In genomic region chr7:80373850-80374249, GRCm38 (mm10) we compare ENCODE assay signal across 16 mouse cellular contexts. TPM values are rescaled to one million over a fixed set of nuclear protein-coding genes. Genes with fewer than 3 reads are reported as not detected.
DNase-seq lines count a peak whose midpoint lies in the region; ATAC-seq and TF ChIP-seq lines count a peak whose summit lies in the region.
"Had no signal": no experiment of that assay in that cellular context is flagged by ENCODE, and none has a peak within 500 bp of the region (broad histone marks: within the 10 kb centered on the region; RNA-seq: fewer than 3 reads in every experiment).

No protein-coding gene starts in this region.

- no peak for ATAC-seq in limb, embryonic 15.5 days (ENCODE audit: insufficient number of reproducible peaks, low FRiP score, low TSS enrichment, low read depth)
- ATAC-seq in erythroblast, adult 5-6 weeks (replicated peaks; ENCODE audit: low FRiP score, poor library complexity, severe bottlenecking) = no peak
- ATAC-seq: forebrain, embryonic 16.5 days had no signal

- H3K36me3 ChIP-seq in limb, embryonic 15.5 days = peaks cover 5% of the 10 kb centered on the region; the same call in 1 of the 2 replicates
- peaks cover 4% of the 10 kb centered on the region; the same call in 1 of the 2 replicates for H3K36me3 ChIP-seq in limb, embryonic 10.5 days
- peaks cover 7 to 23% of the 10 kb centered on the region in 2 experiments for H3K36me3 ChIP-seq in CH12.LX (replicated peaks in 1 of 2; ENCODE audit: control insufficient read depth in 1 of 2, insufficient read depth in 1 of 2, low read length in 1 of 2)
- no peaks in the 10 kb centered on the region for H3K36me3 ChIP-seq in small intestine, adult 2 months (ENCODE audit: control insufficient read depth, insufficient read depth, low read length)
- H3K36me3 ChIP-seq in embryonic facial prominence, embryonic 10.5 days (replicated peaks) = peaks cover 8% of the 10 kb centered on the region

- H3K9ac ChIP-seq in limb, embryonic 15.5 days = peak overlapping the region; percentile 1; the same call in 1 of the 2 replicates
- no peak overlapping the region for H3K9ac ChIP-seq in CH12.LX (ENCODE audit: insufficient read depth, low read depth)
- H3K9ac ChIP-seq: hindbrain, embryonic 14.5 days; liver, embryonic 13.5 days had no signal

- peak; percentile 39; the same call in 1 of the 2 replicates for TF ChIP-seq POLR2A in CH12.LX (IDR thresholded peaks at IDR 0.05; ENCODE audit: low read depth, low read length)
- no peak for TF ChIP-seq POLR2A in small intestine, adult 2 months (IDR thresholded peaks at IDR 0.05; ENCODE audit: low read depth, low read length)

- no peak overlapping the region for H3K4me2 ChIP-seq in limb, embryonic 15.5 days
- H3K4me2 ChIP-seq in CH12.LX (ENCODE audit: insufficient read depth, low read depth, poor library complexity, severe bottlenecking) = peak overlapping the region; percentile 7
- H3K4me2 ChIP-seq: hindbrain, embryonic 14.5 days; liver, embryonic 13.5 days; midbrain, embryonic 11.5 days had no signal

- peaks cover 6% of the 10 kb centered on the region for H3K79me2 ChIP-seq in CH12.LX (replicated peaks; ENCODE audit: control insufficient read depth, extremely low read depth, insufficient read depth, poor library complexity, severe bottlenecking)

- dilution Hi-C loops in CH12.LX (cut with MboI; ENCODE audit: extremely low pct_ligation_motif_present, extremely low pct_unique_long_range_greater_than_20kb, low sequenced_read_pairs) = no loop called here

- no peak for TF ChIP-seq CTCF in CH12.LX (conservative IDR thresholded peaks at IDR 0.05 in 1 of 2, IDR thresholded peaks at IDR 0.05 in 1 of 2; ENCODE audit: low read depth in 2 of 2, low read length in 2 of 2)
- no peak for TF ChIP-seq CTCF in small intestine, adult 2 months (IDR thresholded peaks at IDR 0.05; ENCODE audit: extremely low read depth, insufficient read length, insufficient replicate concordance, low read depth, low read length)

- in situ Hi-C loops in CH12.LX (cut with MboI; ENCODE audit: low pct_ligation_motif_present, low pct_unique_long_range_greater_than_20kb, low sequenced_read_pairs) = loop anchor here (10.0 kb wide), 1 partner anchor 229 kb away; no protein-coding TSS in a partner anchor

- H3K27ac ChIP-seq in limb, embryonic 15.5 days = no peak overlapping the region
- H3K27ac ChIP-seq in limb, embryonic 10.5 days = no peak overlapping the region
- H3K27ac ChIP-seq in CH12.LX (ENCODE audit: insufficient read depth, low read depth) = peak overlapping the region; percentile 73
- H3K27ac ChIP-seq in small intestine, adult 2 months (ENCODE audit: insufficient read depth, low read depth, low read length) = 0 out of 2 replicates have a peak overlapping the region, but pooled peaks have one; percentile 14
- no peak overlapping the region for H3K27ac ChIP-seq in embryonic facial prominence, embryonic 10.5 days (replicated peaks)
- H3K27ac ChIP-seq: hindbrain, embryonic 14.5 days; liver, embryonic 13.5 days had no signal

- peaks cover 16% of the 10 kb centered on the region for H3K4me1 ChIP-seq in limb, embryonic 15.5 days
- peaks cover 20% of the 10 kb centered on the region for H3K4me1 ChIP-seq in limb, embryonic 10.5 days
- peaks cover 21 to 74% of the 10 kb centered on the region in 2 experiments for H3K4me1 ChIP-seq in CH12.LX (ENCODE audit: control insufficient read depth in 1 of 2, insufficient read depth in 2 of 2)
- H3K4me1 ChIP-seq in small intestine, adult 2 months (ENCODE audit: control insufficient read depth, insufficient read depth, insufficient read length, low read length) = peaks cover 3% of the 10 kb centered on the region; the same call in 1 of the 2 replicates
- H3K4me1 ChIP-seq in embryonic facial prominence, embryonic 10.5 days = peaks cover 25% of the 10 kb centered on the region

- DNase-seq in limb, embryonic 10.5 days (ENCODE audit: low spot score) = no peak
- peak; percentile 81 for DNase-seq in A20 (ENCODE audit: low read depth, low spot score)
- peak; percentile 63 for DNase-seq in CH12.LX (ENCODE audit: extremely low read depth)
- DNase-seq in embryonic facial prominence, embryonic 10.5 days (ENCODE audit: low spot score) = no peak
- DNase-seq: adrenal gland, adult 8-10 months; gastrocnemius, postnatal 14 days; kidney, adult 11 months; liver, embryonic 13.5 days; lung, postnatal 14 days had no signal

- WGBS in limb, embryonic 15.5 days = 68% methylated on average over 12 of the region's 12 CpGs
- 83% methylated on average over 12 of the region's 12 CpGs for WGBS in limb, embryonic 10.5 days
- WGBS in small intestine, adult 2 months = 83% methylated on average over 12 of the region's 12 CpGs
- WGBS in embryonic facial prominence, embryonic 10.5 days = 86% methylated on average over 12 of the region's 12 CpGs

- no peak overlapping the region for H3K4me3 ChIP-seq in limb, embryonic 15.5 days
- no peak overlapping the region for H3K4me3 ChIP-seq in limb, embryonic 10.5 days
- no peak overlapping the region for H3K4me3 ChIP-seq in CH12.LX (replicated peaks in 1 of 3; ENCODE audit: low read depth in 2 of 3, low read length in 2 of 3, poor library complexity in 1 of 3)
- H3K4me3 ChIP-seq in small intestine, adult 2 months (ENCODE audit: low read depth, low read length) = no peak overlapping the region
- no peak overlapping the region for H3K4me3 ChIP-seq in embryonic facial prominence, embryonic 10.5 days
- H3K4me3 ChIP-seq: liver, embryonic 13.5 days; myocyte had no signal

- no peaks in the 10 kb centered on the region for H3K9me3 ChIP-seq in limb, embryonic 15.5 days
- no peaks in the 10 kb centered on the region for H3K9me3 ChIP-seq in limb, embryonic 10.5 days (replicated peaks)
- no peaks in the 10 kb centered on the region for H3K9me3 ChIP-seq in CH12.LX (replicated peaks; ENCODE audit: low read length)
- H3K9me3 ChIP-seq in embryonic facial prominence, embryonic 10.5 days = no peaks in the 10 kb centered on the region
- H3K9me3 ChIP-seq: liver, embryonic 13.5 days had no signal

- H3K27me3 ChIP-seq in limb, embryonic 15.5 days = no peaks in the 10 kb centered on the region
- no peaks in the 10 kb centered on the region for H3K27me3 ChIP-seq in limb, embryonic 10.5 days (ENCODE audit: low read depth, poor library complexity, severe bottlenecking)
- no peaks in the 10 kb centered on the region for H3K27me3 ChIP-seq in CH12.LX (replicated peaks)
- H3K27me3 ChIP-seq in small intestine, adult 2 months (ENCODE audit: control insufficient read depth, insufficient read depth, low read length) = no peaks in the 10 kb centered on the region
- peaks cover 12% of the 10 kb centered on the region; the same call in 1 of the 2 replicates for H3K27me3 ChIP-seq in embryonic facial prominence, embryonic 10.5 days (replicated peaks; ENCODE audit: low read depth, poor library complexity, severe bottlenecking)

- no peak for TF ChIP-seq RAD21 in CH12.LX (IDR thresholded peaks at IDR 0.05; ENCODE audit: low read depth, low read length)

- 0 out of 2 replicates have a peak, but pooled peaks have one; percentile 25 for TF ChIP-seq EP300 in CH12.LX (IDR thresholded peaks at IDR 0.05; ENCODE audit: low read length)

RNA-seq across cellular contexts. Expression of gene Man2a2, which starts 2.7 kb away (rescaled TPM):
- polyA plus RNA-seq in limb, embryonic 15.5 days (2015; fragmentation: Nextera tagmentation; extraction: Ambion mirVana) = 15.7 and 17.6 TPM in 2 replicates
- polyA plus RNA-seq in limb, embryonic 10.5 days (2016; fragmentation: Nextera tagmentation; extraction: Ambion mirVana) = 19.7 and 23.1 TPM in 2 replicates
- total RNA-seq in CH12.LX (2012; rRNA removed) (46.3 and 48.3 TPM in 2 replicates), CH12.LX (2014; rRNA removed) (12.5 and 14.3 TPM in 2 replicates)
- 33.6 and 44.3 TPM in 2 replicates for polyA plus RNA-seq in CH12.LX (2012; ENCODE audit: insufficient read length, low read depth)
- polyA plus RNA-seq in small intestine, adult 2 months (2012; rRNA removed) = 16.8 and 30.2 TPM in 2 replicates
- polyA plus RNA-seq in embryonic facial prominence, embryonic 10.5 days (2016; fragmentation: Nextera tagmentation; extraction: Ambion mirVana) = 20.2 and 21.0 TPM in 2 replicates
- total RNA-seq in erythroblast, adult 5-6 weeks (2015; ENCODE audit: low replicate concordance) = 3.6 and 7.5 TPM in 2 replicates
- 4.5 and 6.6 TPM in 2 replicates for total RNA-seq in erythroblast, adult 5-6 weeks (2017; ENCODE audit: low replicate concordance)

RNA-seq across cellular contexts. Expression of gene Fes, which starts 13.9 kb away (rescaled TPM):
- 14.8 and 15.8 TPM in 2 replicates for polyA plus RNA-seq in limb, embryonic 15.5 days (2015; fragmentation: Nextera tagmentation; extraction: Ambion mirVana)
- 7.6 and 13.2 TPM in 2 replicates for polyA plus RNA-seq in limb, embryonic 10.5 days (2016; fragmentation: Nextera tagmentation; extraction: Ambion mirVana)
- total RNA-seq in CH12.LX (2012; rRNA removed) (7.1 and 9.8 TPM in 2 replicates), CH12.LX (2014; rRNA removed) (4.3 and 6.5 TPM in 2 replicates)
- 11.7 and 16.2 TPM in 2 replicates for polyA plus RNA-seq in CH12.LX (2012; ENCODE audit: insufficient read length, low read depth)
- polyA plus RNA-seq in small intestine, adult 2 months (2012; rRNA removed) = 15.2 and 16.6 TPM in 2 replicates
- 8.2 and 8.4 TPM in 2 replicates for polyA plus RNA-seq in embryonic facial prominence, embryonic 10.5 days (2016; fragmentation: Nextera tagmentation; extraction: Ambion mirVana)
- total RNA-seq in erythroblast, adult 5-6 weeks (2015; ENCODE audit: low replicate concordance) = 56.5 and 60.0 TPM in 2 replicates
- total RNA-seq in erythroblast, adult 5-6 weeks (2017; ENCODE audit: low replicate concordance) = 24.4 and 31.2 TPM in 2 replicates

RNA-seq across cellular contexts. Expression of gene Hddc3, which starts 30.9 kb away (rescaled TPM):
- polyA plus RNA-seq in limb, embryonic 15.5 days (2015; fragmentation: Nextera tagmentation; extraction: Ambion mirVana) = 18.4 and 19.4 TPM in 2 replicates
- 21.0 and 25.6 TPM in 2 replicates for polyA plus RNA-seq in limb, embryonic 10.5 days (2016; fragmentation: Nextera tagmentation; extraction: Ambion mirVana)
- total RNA-seq in CH12.LX (2012; rRNA removed) (9.6 and 12.6 TPM in 2 replicates), CH12.LX (2014; rRNA removed) (3.1 and 5.5 TPM in 2 replicates)
- 2.6 and 4.6 TPM in 2 replicates for polyA plus RNA-seq in CH12.LX (2012; ENCODE audit: insufficient read length, low read depth)
- 5.2 and 7.2 TPM in 2 replicates for polyA plus RNA-seq in small intestine, adult 2 months (2012; rRNA removed)
- 23.3 and 30.3 TPM in 2 replicates for polyA plus RNA-seq in embryonic facial prominence, embryonic 10.5 days (2016; fragmentation: Nextera tagmentation; extraction: Ambion mirVana)
- 2.3 TPM in 1 of 2 replicates, not detected in the other for total RNA-seq in erythroblast, adult 5-6 weeks (2015; ENCODE audit: low replicate concordance)
- 2.6 TPM in 2 replicates for total RNA-seq in erythroblast, adult 5-6 weeks (2017; ENCODE audit: low replicate concordance)

RNA-seq across cellular contexts. Expression of gene Furin, which starts 31.4 kb away (rescaled TPM):
- polyA plus RNA-seq in limb, embryonic 15.5 days (2015; fragmentation: Nextera tagmentation; extraction: Ambion mirVana) = 12.8 and 13.7 TPM in 2 replicates
- 8.8 and 9.4 TPM in 2 replicates for polyA plus RNA-seq in limb, embryonic 10.5 days (2016; fragmentation: Nextera tagmentation; extraction: Ambion mirVana)
- total RNA-seq in CH12.LX (2012; rRNA removed) (11.1 and 13.5 TPM in 2 replicates), CH12.LX (2014; rRNA removed) (1.1 and 1.5 TPM in 2 replicates)
- 17.0 and 20.9 TPM in 2 replicates for polyA plus RNA-seq in CH12.LX (2012; ENCODE audit: insufficient read length, low read depth)
- 75.2 and 117 TPM in 2 replicates for polyA plus RNA-seq in small intestine, adult 2 months (2012; rRNA removed)
- polyA plus RNA-seq in embryonic facial prominence, embryonic 10.5 days (2016; fragmentation: Nextera tagmentation; extraction: Ambion mirVana) = 6.0 and 6.3 TPM in 2 replicates
- 23.0 and 23.1 TPM in 2 replicates for total RNA-seq in erythroblast, adult 5-6 weeks (2015; ENCODE audit: low replicate concordance)
- total RNA-seq in erythroblast, adult 5-6 weeks (2017; ENCODE audit: low replicate concordance) = 29.1 and 33.5 TPM in 2 replicates

RNA-seq across cellular contexts. Expression of gene Unc45a, which starts 33.0 kb away (rescaled TPM):
- 51.4 and 51.7 TPM in 2 replicates for polyA plus RNA-seq in limb, embryonic 15.5 days (2015; fragmentation: Nextera tagmentation; extraction: Ambion mirVana)
- polyA plus RNA-seq in limb, embryonic 10.5 days (2016; fragmentation: Nextera tagmentation; extraction: Ambion mirVana) = 51.8 and 53.3 TPM in 2 replicates
- total RNA-seq in CH12.LX (2012; rRNA removed) = 21.8 and 22.6 TPM in 2 replicates
- total RNA-seq in CH12.LX (2014; rRNA removed) = 7.9 and 13.8 TPM in 2 replicates
- 16.8 and 22.2 TPM in 2 replicates for polyA plus RNA-seq in CH12.LX (2012; ENCODE audit: insufficient read length, low read depth)
- 37.1 and 66.6 TPM in 2 replicates for polyA plus RNA-seq in small intestine, adult 2 months (2012; rRNA removed)
- polyA plus RNA-seq in embryonic facial prominence, embryonic 10.5 days (2016; fragmentation: Nextera tagmentation; extraction: Ambion mirVana) = 51.3 and 53.3 TPM in 2 replicates
- total RNA-seq in erythroblast, adult 5-6 weeks (2015; ENCODE audit: low replicate concordance) = 1.5 and 4.2 TPM in 2 replicates
- 4.2 and 4.8 TPM in 2 replicates for total RNA-seq in erythroblast, adult 5-6 weeks (2017; ENCODE audit: low replicate concordance)

Comparison
In these comparisons a context has a peak if more than half of its experiments do, and no peak if none do; other contexts are left out.
1. H3K27ac ChIP-seq: peak in CH12.LX (single experiment) and small intestine, adult 2 months (single experiment); none in limb, embryonic 15.5 days (single experiment), limb, embryonic 10.5 days (single experiment) and embryonic facial prominence, embryonic 10.5 days (single experiment).
2. DNase-seq: peak in A20 (single experiment) and CH12.LX (single experiment); none in limb, embryonic 10.5 days (single experiment) and embryonic facial prominence, embryonic 10.5 days (single experiment).